Mouse (Mus musculus) layer of hippocampus, postnatal 36 days (tissue): ENCODE measurements around the gene Bri3. TPM values are rescaled to one million over a fixed set of nuclear protein-coding genes. Genes with fewer than 3 reads are reported as not detected.

Experiments used
- DNase-seq, 2 experiments: peaks; one replicate each; pipeline ENCODE4 v3.0.0; 2022
- total RNA-seq, 2 experiments: library from RNA; stranded (reverse); gene quantifications; 2 replicates each; pipeline ENCODE4 v1.2.3; 2021

The Bri3 gene
- total RNA-seq, result 10 to 100 TPM; 61.9 to 63.7 TPM

GRCm38 (mm10) chr5:144243901-144244487 lies at the start of gene Bri3:
Gene Bri3 (plus strand): TSS chr5:144244437.
- no peak for DNase-seq

- DNase-seq, result no peak
These were observed 48.7 kb upstream of the Bri3 start for GRCm38 (mm10) chr5:144195567-144195966.

- DNase-seq, result no peak
These were observed 43.6 kb upstream of the Bri3 start for GRCm38 (mm10) chr5:144200616-144201015.

GRCm38 (mm10) chr5:144202430-144202829 lies 41.8 kb upstream of the Bri3 start:
- DNase-seq, result no peak

GRCm38 (mm10) chr5:144203398-144203959 lies 40.8 kb upstream of the Bri3 start:
- DNase-seq, result no peak

- DNase-seq, result no peak
These were observed 39.9 kb upstream of the Bri3 start for GRCm38 (mm10) chr5:144204303-144204702.

GRCm38 (mm10) chr5:144204911-144205310 lies 39.3 kb upstream of the Bri3 start:
- no peak for DNase-seq

- no peak for DNase-seq
These were observed 38.2 kb upstream of the Bri3 start for GRCm38 (mm10) chr5:144206069-144206468.

GRCm38 (mm10) chr5:144207478-144207877 lies 36.8 kb upstream of the Bri3 start:
- peak in 1 of 2 experiments; percentile 44 for DNase-seq

- no peak for DNase-seq
These were observed 29.8 kb upstream of the Bri3 start for GRCm38 (mm10) chr5:144214453-144214852.

- DNase-seq, result no peak
These were observed 28.2 kb upstream of the Bri3 start for GRCm38 (mm10) chr5:144215992-144216391.

GRCm38 (mm10) chr5:144218061-144218460 lies 26.2 kb upstream of the Bri3 start:
- DNase-seq, result no peak

GRCm38 (mm10) chr5:144219306-144219705 lies 24.9 kb upstream of the Bri3 start:
- no peak for DNase-seq

GRCm38 (mm10) chr5:144219936-144220335 lies 24.3 kb upstream of the Bri3 start:
- no peak for DNase-seq

GRCm38 (mm10) chr5:144221305-144221704 lies 22.9 kb upstream of the Bri3 start:
- DNase-seq, result no peak

GRCm38 (mm10) chr5:144222811-144223502 lies 21.3 kb upstream of the Bri3 start:
- DNase-seq, result peak in 1 of 2 experiments; percentile 23

- DNase-seq, result peak; percentile 93 to 95
These were observed 20.8 kb upstream of the Bri3 start, which contains the start of gene Tecpr1 for GRCm38 (mm10) chr5:144223503-144223862. Gene Tecpr1 (minus strand): TSS chr5:144223615.

GRCm38 (mm10) chr5:144223899-144224816 lies 20.1 kb upstream of the Bri3 start:
- no peak for DNase-seq

GRCm38 (mm10) chr5:144226220-144226619 lies 18.0 kb upstream of the Bri3 start:
- DNase-seq, result no peak

GRCm38 (mm10) chr5:144230216-144230615 lies 14.0 kb upstream of the Bri3 start:
- DNase-seq, result no peak

- no peak for DNase-seq
These were observed 12.8 kb upstream of the Bri3 start for GRCm38 (mm10) chr5:144231410-144231809.

- DNase-seq, result no peak
These were observed 11.7 kb upstream of the Bri3 start for GRCm38 (mm10) chr5:144232531-144232930.

- DNase-seq, result no peak
These were observed 10.0 kb upstream of the Bri3 start for GRCm38 (mm10) chr5:144234222-144234621.
